Mouse (Mus musculus) testis, adult 2 months (tissue): ENCODE results near the gene Vrtn.

Source experiments
- CTCF ChIP-seq: fragments of 200-500 bp; IDR thresholded peaks from 2 replicates; pipeline ENCODE4 v1.5.1; 2012; ENCODE audit warnings: low read depth, mild to moderate bottlenecking, inconsistent platforms, low read length, moderate library complexity; ENCODE audit not compliant: control insufficient read depth, insufficient read depth, insufficient replicate concordance
- POLR2A ChIP-seq: fragments of 200-500 bp; IDR thresholded peaks from 2 replicates; pipeline ENCODE4 v1.6.1; 2012; ENCODE audit warnings: low read depth, mild to moderate bottlenecking, inconsistent platforms, low read length, moderate library complexity; ENCODE audit not compliant: control insufficient read depth

DNA sequence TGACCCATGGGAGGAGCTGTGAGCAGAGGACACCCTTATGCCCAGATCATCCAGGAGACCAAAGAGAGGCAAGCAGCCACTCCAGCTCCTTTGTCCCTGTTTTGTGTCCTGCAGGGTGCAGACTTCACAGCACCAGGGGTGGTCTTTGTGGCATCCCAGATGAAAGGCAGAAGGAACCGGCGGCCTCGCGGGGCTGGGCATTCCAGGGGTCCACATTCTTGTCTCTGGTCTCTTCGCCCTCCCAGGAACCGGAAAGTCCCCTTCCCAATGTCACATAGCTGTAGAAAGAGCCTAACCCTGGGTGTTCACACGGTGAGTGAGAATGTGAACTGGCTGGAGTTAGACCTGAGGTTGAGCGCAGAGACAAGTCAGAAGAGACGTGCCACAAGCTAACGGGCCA lies 30.8 kb downstream of the Vrtn start:
- no peak for TF ChIP-seq CTCF
- TF ChIP-seq POLR2A, result no peak
